Mouse (Mus musculus) spleen, adult 18-20 months (tissue): ENCODE results near the gene Cwc27.

ENCODE experiments used
- DNase-seq, 2 experiments: peaks; one replicate each; pipeline ENCODE4 v3.0.0; 2022; ENCODE audit warnings: mixed read lengths in 2 of 2

Gene Cwc27

GRCm38 (mm10) chr13:104763193-104763592, 53.7 kb downstream of the Cwc27 start:
- no peak for DNase-seq

- DNase-seq = no peak
Measured at GRCm38 (mm10) chr13:104762401-104762800, 54.5 kb downstream of the Cwc27 start.

GRCm38 (mm10) chr13:104759381-104759780, 57.6 kb downstream of the Cwc27 start:
- no peak for DNase-seq

GRCm38 (mm10) chr13:104747032-104747431, 69.9 kb downstream of the Cwc27 start:
- DNase-seq = no peak

- no peak for DNase-seq
Measured at GRCm38 (mm10) chr13:104742866-104743265, 74.1 kb downstream of the Cwc27 start.

- DNase-seq = no peak
Measured at GRCm38 (mm10) chr13:104729261-104730046, 87.5 kb downstream of the Cwc27 start.

- DNase-seq = no peak
Measured at GRCm38 (mm10) chr13:104727681-104728080, 89.3 kb downstream of the Cwc27 start.

GRCm38 (mm10) chr13:104720133-104720532, 96.8 kb downstream of the Cwc27 start:
- DNase-seq = no peak

GRCm38 (mm10) chr13:104694612-104695355, 122.2 kb downstream of the Cwc27 start:
- DNase-seq = no peak

GRCm38 (mm10) chr13:104692710-104693109, 124.2 kb downstream of the Cwc27 start:
- no peak for DNase-seq

- DNase-seq = no peak
Measured at GRCm38 (mm10) chr13:104685537-104685936, 131.4 kb downstream of the Cwc27 start.

- no peak for DNase-seq
Measured at GRCm38 (mm10) chr13:104684361-104685011, 132.5 kb downstream of the Cwc27 start.

GRCm38 (mm10) chr13:104681212-104681611, 135.7 kb downstream of the Cwc27 start:
- no peak for DNase-seq

- DNase-seq = no peak
Measured at GRCm38 (mm10) chr13:104661188-104661587, 155.8 kb downstream of the Cwc27 start.

- no peak for DNase-seq
Measured at GRCm38 (mm10) chr13:104660042-104660680, 156.8 kb downstream of the Cwc27 start.

- no peak for DNase-seq
Measured at GRCm38 (mm10) chr13:104656666-104657272, 160.2 kb downstream of the Cwc27 start.

- DNase-seq = no peak
Measured at GRCm38 (mm10) chr13:104655137-104655536, 161.8 kb downstream of the Cwc27 start.

GRCm38 (mm10) chr13:104651763-104652162, 165.2 kb downstream of the Cwc27 start:
- DNase-seq = no peak

- no peak for DNase-seq
Measured at GRCm38 (mm10) chr13:104650654-104651053, 166.3 kb downstream of the Cwc27 start.

- DNase-seq = no peak
Measured at GRCm38 (mm10) chr13:104650145-104650544, 166.8 kb downstream of the Cwc27 start.

- DNase-seq = no peak
Measured at GRCm38 (mm10) chr13:104645778-104646425, 171.0 kb downstream of the Cwc27 start.

- no peak for DNase-seq
Measured at GRCm38 (mm10) chr13:104644185-104644584, 172.8 kb downstream of the Cwc27 start.
